Comparison of ENCODE assay signal across 26 mouse cellular contexts in the genomic region with DNA sequence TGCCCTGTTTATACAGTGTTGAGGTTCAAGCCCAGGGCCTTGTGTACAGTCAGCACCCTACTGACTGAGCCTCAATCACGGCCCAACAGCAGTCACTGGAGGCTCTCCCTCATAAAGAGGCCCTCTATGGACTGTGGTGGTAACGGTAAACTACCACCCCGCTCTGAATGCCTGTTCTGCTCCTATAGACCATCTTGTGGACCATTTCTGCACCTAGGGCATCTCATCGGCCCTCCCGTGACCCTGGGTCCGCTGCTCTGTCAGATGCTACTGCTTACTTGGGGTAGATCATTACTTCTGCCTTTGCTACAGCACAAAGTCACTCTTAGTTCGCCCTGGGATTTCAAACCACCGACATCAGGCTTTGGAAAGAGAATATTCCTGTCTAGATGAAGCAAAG.
"Had no signal": no experiment of that assay in that cellular context is flagged by ENCODE, and none has a peak within 500 bp of the region (broad histone marks: within the 10 kb centered on the region; RNA-seq: fewer than 3 reads in every experiment).

No protein-coding gene starts in this region.

- H3K4me1 ChIP-seq: limb, embryonic 13.5 days; limb, embryonic 15.5 days; liver, embryonic 12.5 days; liver, embryonic 13.5 days; liver, embryonic 15.5 days; lung, embryonic 15.5 days; megakaryocyte, embryonic 14.5 days; midbrain, embryonic 10.5 days; midbrain, embryonic 13.5 days; midbrain, embryonic 15.5 days had no signal

- H3K9me3 ChIP-seq: limb, embryonic 10.5 days; limb, embryonic 12.5 days; limb, embryonic 13.5 days; limb, embryonic 15.5 days; liver, embryonic 12.5 days; liver, embryonic 13.5 days; liver, embryonic 15.5 days; lung, embryonic 15.5 days; midbrain, embryonic 10.5 days; midbrain, embryonic 12.5 days; midbrain, embryonic 13.5 days; midbrain, embryonic 15.5 days had no signal

- DNase-seq: left cerebral cortex, postnatal 4 days; liver; liver, embryonic 13.5 days; liver, postnatal 0 days; lung, adult 18-20 months; lung, adult 2 months; lung, postnatal 10 days; lung, postnatal 14 days; lung, postnatal 36 days; lung, postnatal 4 days; midbrain, embryonic 14.5 days had no signal

- H3K27ac ChIP-seq: limb, embryonic 10.5 days; limb, embryonic 12.5 days; limb, embryonic 13.5 days; limb, embryonic 15.5 days; liver, embryonic 12.5 days; liver, embryonic 13.5 days; liver, embryonic 14.5 days; liver, embryonic 15.5 days; lung, embryonic 15.5 days; macrophage; midbrain, embryonic 10.5 days; midbrain, embryonic 12.5 days; midbrain, embryonic 13.5 days; midbrain, embryonic 15.5 days had no signal

- H3K27me3 ChIP-seq: limb, embryonic 12.5 days; limb, embryonic 13.5 days; limb, embryonic 15.5 days; liver, embryonic 12.5 days; liver, embryonic 13.5 days; liver, embryonic 15.5 days; lung, embryonic 15.5 days; megakaryocyte, embryonic 14.5 days; midbrain, embryonic 13.5 days; midbrain, embryonic 15.5 days had no signal

- H3K36me3 ChIP-seq: limb, embryonic 10.5 days; limb, embryonic 12.5 days; limb, embryonic 13.5 days; limb, embryonic 15.5 days; liver, embryonic 12.5 days; liver, embryonic 13.5 days; liver, embryonic 15.5 days; lung, embryonic 15.5 days; midbrain, embryonic 10.5 days; midbrain, embryonic 12.5 days; midbrain, embryonic 13.5 days; midbrain, embryonic 15.5 days had no signal

- H3K4me3 ChIP-seq: limb, embryonic 10.5 days; limb, embryonic 12.5 days; limb, embryonic 13.5 days; limb, embryonic 15.5 days; liver, embryonic 12.5 days; liver, embryonic 13.5 days; liver, embryonic 15.5 days; lung, embryonic 15.5 days; megakaryocyte, embryonic 14.5 days; midbrain, embryonic 10.5 days; midbrain, embryonic 12.5 days; midbrain, embryonic 13.5 days; midbrain, embryonic 15.5 days; myocyte had no signal
